Mouse (Mus musculus): ENCODE data around the gene Zfp654.

Gene Zfp654

GRCm38 (mm10) chr16:64852441-64852871 is 1.0 kb upstream of the Zfp654 start:
- DNase-seq: peak; percentile 44

DNA sequence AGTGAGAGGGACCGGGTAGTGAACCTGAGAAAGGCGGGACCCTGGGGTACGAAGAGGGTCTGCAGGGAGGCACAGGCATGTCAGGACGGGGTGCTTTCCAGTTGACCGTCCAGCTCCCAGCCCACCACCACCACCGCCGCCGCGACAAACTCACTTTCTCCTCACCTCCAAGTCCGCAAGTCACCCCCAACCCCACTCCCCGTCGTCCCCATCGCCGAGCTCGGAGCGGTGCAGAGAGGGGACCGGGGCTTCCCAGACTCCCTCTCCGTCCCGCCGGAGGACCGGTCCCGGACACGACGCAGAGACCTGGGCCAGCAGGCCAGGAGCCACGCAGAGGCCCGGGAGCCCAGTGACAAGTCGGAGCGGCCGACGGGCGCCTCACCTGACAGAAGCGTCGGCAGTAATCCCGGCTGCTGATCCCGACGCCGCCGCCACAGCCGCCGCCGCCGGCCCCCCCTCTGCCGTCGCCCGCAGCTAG is 328 bp downstream of the Zfp654 start:
- DNase-seq: no peak

DNA sequence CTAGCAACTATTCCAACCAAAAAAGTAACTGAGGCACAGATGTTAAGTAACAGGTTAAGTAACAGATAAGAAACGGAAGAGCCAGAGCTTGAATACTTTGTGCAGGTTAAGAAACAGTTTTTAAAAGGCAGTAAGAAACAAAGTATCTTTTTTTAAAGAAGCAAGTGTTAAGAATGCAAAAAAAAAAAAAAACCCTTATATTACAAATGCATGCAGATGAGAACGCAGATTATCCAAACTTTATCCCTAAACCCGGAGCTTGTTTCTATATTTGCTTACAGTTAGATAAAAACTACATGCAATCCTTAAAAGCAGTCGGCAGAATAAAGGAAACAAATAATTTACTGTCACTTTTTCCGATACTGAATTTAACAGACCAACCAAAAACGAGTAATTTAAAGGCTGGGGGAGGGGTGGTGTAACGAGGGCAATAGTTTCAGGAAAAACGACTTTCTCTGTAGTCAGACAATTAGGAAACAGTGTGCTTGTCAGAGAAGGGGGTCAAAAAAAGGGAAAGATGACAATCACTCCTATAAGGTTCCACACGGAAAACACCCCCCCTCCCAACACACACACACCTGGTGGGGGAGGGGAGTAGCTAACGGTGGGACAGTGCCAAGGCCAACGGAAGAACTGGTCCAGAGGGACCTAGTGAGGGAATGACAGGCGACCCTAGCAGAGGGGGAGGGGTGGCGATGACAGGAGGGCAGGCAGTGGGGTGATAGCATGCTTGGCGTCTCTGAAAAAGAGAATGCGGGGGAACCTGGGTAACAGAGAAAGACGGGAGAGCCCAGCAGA is 966 bp downstream of the Zfp654 start:
- peak; percentile 22 for DNase-seq

DNA sequence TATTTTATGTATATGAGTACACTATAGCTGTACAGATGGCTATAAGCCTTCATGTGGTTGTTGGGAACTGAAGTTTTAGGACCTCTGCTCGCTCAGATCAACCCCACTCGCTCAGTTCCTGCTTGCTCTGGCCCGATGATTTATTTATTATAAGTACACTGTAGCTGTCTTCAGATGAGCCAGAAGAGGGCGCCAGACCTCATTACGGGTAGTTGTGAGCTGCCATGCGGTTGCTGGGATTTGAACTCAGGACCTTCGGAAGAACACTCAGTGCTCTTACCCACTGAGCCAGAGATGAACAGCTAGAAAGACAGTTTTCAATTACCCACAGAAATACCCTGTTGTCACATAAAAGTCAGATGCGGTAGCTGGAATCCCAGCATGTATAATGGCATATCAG is 5.5 kb downstream of the Zfp654 start:
- DNase-seq: no peak

GRCm38 (mm10) chr16:64842374-64842729 is 9.1 kb downstream of the Zfp654 start:
- no peak for DNase-seq

DNA sequence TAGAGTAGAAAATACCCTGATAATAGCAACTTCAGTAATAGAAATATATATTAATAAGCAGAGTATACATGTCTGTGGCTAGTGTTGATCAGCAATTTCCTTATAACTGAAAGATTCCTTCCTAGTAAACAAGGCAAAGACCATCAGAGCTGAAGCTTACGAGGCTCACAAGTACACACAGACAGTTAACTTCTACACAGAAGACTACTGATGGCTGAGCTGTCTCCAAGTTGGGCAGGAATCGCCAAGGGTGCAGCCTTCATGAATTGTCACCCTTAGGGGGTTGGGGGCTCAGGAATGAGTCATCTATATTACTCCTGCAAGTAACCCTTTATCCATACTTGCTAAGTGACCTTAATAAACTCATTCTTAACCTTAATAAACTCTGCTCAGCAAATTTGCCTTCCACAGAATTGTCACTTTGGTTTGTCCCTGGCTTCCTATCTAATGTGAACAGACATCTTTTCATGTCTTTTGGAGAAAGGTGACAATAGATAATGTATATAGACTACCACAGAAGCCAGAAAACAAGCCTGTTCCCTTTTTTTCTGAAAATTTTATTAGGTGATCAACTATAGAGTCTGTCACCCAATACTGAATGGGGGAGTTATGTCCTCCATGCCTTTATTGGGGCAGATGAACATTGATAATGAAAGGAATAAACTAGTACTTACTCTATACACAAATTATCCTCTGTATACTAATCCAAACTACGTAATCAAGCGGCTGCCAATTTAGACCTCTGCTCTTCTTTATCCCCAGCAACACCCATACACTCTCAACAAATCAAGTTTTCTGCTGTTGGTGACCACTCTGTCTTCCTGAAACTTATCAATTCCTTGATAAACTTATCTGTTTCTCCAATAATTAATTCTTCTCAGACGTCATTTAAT is 9.7 kb downstream of the Zfp654 start:
- no peak for DNase-seq

- no peak for DNase-seq
Observed at GRCm38 (mm10) chr16:64836709-64837108, 14.7 kb downstream of the Zfp654 start.

GRCm38 (mm10) chr16:64835996-64836545 is 15.4 kb downstream of the Zfp654 start:
- DNase-seq: no peak

DNA sequence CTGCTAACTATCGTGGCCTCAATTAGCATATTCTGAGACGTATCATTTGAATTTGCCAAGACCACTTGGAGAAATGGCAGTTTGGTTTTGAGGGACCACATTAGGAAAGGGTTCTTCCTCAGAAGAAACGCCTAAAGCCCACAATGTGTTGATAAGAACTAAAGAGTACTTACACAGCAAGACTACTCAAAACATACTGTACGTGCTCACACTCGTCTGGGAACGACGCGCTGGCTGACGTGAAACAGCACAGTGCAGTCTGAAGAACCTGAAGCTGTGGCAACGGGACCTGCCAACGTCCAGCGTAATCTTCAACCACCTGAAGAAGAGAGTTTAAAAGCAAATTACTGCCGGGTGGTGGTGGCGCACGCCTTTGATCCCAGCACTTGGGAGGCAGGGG is 21.2 kb downstream of the Zfp654 start:
- DNase-seq: no peak

GRCm38 (mm10) chr16:64824474-64824873 is 27.0 kb downstream of the Zfp654 start:
- DNase-seq: no peak

DNA sequence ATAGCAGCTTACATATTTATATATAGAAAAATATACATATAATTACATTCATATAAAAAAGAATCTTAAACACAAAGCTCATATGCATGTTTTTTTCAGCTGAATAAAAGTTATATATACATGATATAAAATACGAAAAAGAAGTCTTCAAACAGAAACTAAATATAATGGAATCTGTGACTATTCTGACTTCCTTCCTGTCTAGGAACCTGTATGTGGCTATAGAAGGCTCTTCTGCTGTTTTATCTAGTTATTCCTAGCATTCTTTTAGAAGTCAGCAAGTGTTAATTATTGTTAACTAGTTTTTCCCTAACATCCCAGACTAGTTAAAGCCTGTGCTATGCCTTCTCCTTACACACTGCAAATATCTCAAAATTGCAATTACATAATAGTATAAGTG is 27.6 kb downstream of the Zfp654 start:
- DNase-seq: no peak

GRCm38 (mm10) chr16:64817094-64817765 is 34.2 kb downstream of the Zfp654 start:
- DNase-seq: no peak

- no peak for DNase-seq
Observed at GRCm38 (mm10) chr16:64803041-64803440, 48.4 kb downstream of the Zfp654 start.

GRCm38 (mm10) chr16:64801638-64802037 is 49.8 kb downstream of the Zfp654 start:
- DNase-seq: no peak

GRCm38 (mm10) chr16:64800393-64800792 is 51.1 kb downstream of the Zfp654 start:
- no peak for DNase-seq

- no peak for DNase-seq
Observed at GRCm38 (mm10) chr16:64794802-64795201, 56.6 kb downstream of the Zfp654 start.

- no peak for DNase-seq
Observed at GRCm38 (mm10) chr16:64789706-64790105, 61.7 kb downstream of the Zfp654 start.

DNA sequence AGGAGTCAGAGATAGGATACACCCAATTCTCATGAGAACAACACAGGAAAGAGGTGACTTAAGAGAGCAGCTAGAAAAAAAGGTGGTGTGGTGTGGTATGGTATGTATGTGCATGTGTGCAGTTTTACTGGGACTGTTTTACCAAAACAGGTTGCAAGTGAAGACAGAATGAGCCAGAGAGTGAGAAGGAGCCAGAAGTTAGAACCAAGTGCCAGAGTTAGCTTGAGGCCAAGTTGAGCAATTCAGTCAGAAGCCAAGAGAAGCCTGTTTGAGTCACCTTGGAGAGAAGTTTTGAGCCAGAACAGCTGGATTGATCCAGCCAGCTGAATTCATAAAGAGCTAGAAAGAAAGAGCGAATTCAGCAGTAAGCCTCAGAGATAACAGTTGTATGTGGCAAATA is 75.9 kb downstream of the Zfp654 start:
- no peak for DNase-seq

DNA sequence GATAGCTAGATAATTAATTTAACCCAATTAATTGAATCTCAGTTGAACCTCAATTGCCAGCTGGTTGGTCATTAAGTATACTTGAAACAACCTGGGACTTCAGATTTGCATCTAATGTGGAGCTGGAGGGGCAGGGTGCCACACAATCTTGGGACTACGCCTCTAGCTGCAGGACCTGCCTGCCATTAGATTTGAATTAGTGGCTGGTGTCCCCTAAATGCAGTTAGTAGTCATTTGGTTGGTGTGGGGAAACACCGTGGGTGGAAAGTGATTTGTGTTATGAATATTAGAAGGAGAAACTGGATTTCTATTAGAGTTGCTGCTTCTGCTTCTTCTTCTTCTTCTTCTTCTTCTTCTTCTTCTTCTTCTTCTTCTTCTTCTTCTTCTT is 80.0 kb downstream of the Zfp654 start:
- no peak for DNase-seq

GRCm38 (mm10) chr16:64770521-64771430 is 80.7 kb downstream of the Zfp654 start, which contains the start of gene 4930453N24Rik:
4930453N24Rik (minus strand) TSS chr16:64771161.
- DNase-seq: peak; percentile 83

- no peak for DNase-seq
Observed at GRCm38 (mm10) chr16:64766696-64767300, 84.7 kb downstream of the Zfp654 start.
